Mouse (Mus musculus): ENCODE measurements around the gene Gmpr.
A peak's percentile ranks its signal among the peaks of the same experiment; 100 is the strongest.
"Not testable (repeated sequence)": the region's sequence is repeated elsewhere in the genome, so short reads cannot be mapped to it uniquely, and the experiment has no call there.

Gene Gmpr

DNA sequence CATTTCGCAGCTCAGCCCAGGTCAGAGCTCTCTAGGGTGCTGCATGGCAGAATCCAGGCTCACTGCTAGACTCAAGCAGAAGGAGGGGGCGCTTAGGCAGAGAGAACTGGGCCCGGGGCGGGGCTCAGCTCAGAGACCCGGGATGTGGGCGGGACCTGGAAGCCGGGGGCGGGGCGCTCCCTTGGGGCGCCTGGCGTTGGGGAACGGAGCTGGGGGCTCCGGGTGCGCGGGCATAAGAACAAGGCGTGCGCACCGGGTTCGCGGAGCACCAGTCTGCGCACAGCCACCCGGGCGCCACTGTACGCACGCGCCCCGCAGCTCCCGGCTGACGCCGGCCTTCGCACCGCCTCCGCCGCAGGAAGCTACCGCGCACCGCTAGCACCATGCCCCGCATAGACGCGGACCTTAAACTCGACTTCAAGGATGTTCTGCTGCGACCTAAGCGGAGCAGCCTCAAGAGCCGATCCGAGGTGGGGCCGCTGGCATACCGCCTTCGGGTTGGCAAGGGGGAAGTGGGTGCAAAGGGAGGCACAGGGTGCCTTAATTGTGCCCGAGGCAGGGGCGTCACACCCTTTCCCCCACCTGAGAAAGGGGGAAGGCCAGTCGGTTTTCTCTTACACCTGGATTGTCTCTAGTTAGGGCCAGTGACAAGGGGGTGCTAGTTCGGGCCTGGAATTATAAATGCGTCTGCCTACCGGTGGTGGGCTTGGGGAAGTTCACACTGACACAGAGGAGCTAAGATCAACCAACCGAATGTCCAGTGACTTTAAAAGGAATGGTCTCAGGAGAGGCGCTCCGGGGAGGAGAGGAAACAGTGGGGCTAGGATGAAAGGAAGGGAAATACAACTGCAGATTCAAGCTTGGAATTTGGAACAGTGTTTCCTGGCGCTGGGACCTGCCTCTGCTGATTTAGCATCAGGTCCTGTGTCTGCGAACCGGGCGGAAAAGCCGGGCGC lies at the start of gene Gmpr:
Gmpr (plus strand) TSS at position 171 of the 956 bp plus-strand sequence.
- peak; percentile 79 to 82 for DNase-seq (ENCODE audit: low spot score in 2 of 2)

DNA sequence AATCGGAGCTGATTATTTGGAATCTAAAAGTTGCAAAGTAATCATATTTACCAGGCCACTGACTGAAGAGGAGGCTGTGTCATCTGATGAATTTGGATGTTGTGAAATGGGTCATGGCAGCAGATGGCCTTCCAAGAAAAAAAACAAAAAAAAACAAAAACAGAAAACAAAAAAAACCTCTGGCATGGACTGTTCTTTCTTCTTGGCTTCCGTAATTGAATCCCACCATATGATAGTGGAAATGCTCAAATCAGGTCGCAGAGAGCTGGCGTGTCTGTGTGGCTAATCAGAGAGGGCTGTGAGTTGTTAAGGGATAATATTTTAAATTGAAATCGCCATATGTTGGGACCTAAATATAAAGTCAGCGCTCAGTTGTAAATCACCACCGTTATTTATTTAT lies 49.8 kb upstream of the Gmpr start:
- DNase-seq (ENCODE audit: low spot score in 2 of 2) = no peak

DNA sequence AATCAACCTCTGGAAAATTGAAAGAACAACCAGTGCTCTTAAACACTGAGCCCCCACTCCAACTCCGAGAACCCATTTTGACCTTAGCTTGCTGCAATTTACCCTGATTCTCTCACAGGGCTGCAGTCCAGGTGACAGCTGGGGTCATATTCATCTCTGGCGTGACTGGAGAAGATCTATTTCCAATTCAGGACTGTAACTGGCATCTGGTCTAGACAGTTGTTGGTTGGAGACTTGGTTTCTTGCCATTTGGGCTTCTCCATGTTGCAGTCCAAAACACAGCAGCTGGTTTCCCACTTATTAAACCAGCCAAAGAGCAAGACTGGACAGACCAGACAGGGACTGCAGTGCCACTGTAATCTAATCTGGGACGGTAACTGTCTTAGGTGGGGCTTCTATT lies 47.1 kb upstream of the Gmpr start:
- DNase-seq (ENCODE audit: low spot score in 2 of 2) = no peak

DNA sequence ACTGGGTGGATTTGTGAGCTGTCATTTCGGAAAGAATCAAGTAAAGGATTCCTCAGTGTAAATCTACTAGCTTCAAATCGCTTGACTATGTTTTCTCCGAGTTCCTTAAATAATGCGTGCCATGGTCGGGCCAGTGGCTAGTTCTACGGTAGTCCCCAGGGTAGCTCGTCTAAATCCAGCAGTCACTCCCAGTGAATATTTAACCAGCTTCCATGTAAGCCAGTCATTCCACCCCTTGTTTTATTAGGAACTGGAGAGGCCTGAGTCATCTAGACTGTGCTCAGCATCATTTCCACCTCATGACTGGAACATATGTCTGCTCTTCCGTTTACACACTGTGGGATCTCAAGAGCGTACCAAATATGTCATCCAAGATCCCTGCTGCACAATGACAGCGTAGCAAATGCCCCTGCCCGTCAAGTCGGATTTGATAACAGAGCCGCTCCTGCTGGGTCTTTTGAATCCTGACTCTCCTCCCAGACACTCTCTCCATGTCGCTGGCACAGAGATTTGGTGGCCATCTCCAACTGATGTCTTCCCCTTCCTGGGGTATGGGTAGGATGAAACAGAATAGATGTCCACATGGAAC lies 45.8 kb upstream of the Gmpr start:
- no peak for DNase-seq (ENCODE audit: low spot score in 2 of 2)

DNA sequence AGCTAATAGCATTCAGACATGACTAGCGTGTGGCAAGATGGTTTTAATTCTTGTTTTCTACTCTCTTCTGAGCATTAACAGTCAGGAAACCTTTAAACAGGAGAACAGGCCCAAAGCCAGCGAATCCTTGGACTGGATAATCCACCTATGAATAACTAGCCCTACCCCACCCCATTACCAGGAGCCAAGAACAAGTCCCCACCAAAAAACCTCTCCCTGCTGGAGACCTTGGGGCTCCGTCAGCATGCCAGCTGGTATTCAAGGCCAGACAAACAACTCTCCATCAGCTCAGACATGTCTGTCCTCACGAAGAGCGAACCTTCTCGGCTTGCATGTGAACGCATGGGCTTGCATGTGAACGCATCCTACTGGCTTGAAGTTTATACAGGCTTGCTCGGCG lies 41.6 kb upstream of the Gmpr start:
- DNase-seq (ENCODE audit: low spot score in 2 of 2) = no peak

DNA sequence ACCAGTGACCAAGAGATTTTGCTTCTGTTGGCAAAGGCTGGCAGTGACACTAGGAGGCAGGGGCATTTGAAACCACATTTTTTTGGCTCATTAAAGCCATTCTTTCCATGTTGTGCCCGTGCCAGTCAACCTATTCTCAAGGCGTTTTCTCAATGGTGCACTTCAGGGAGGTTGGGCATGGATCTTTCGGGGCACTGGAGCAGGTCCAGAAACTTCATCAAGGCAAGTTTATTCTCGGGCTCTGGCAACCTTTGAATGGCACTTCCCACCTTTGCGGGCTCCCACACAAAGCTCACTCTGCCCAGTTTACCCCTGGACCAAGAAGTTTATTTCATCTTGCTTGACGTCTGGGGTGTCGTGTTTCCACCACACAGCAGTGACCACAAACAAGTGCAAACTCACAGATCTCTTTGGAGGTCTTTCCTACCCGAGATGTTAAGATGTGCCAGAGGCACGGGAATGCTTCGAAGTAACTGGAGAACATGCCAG lies 41.2 kb upstream of the Gmpr start:
- DNase-seq (ENCODE audit: low spot score in 2 of 2) = no peak

DNA sequence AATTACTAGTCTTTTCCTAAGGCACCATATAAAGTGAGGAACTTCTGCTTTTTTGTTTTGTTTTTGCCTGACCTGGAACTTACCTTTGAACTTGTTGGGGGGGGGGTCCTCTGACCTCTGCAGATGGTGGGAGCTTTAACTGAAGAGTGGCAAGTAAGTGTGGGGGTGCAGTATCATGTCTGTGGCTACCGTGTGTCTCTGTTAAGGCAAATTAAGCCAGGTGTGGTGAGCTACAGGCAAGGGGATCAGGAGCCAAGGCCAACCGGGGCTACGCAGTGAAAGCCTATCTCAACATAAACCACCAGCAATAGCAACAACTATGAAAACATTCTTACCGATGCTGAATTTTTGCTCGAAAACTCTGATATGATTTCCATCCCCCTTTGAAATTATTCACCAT lies 38.5 kb upstream of the Gmpr start:
- DNase-seq (ENCODE audit: low spot score in 2 of 2) = no peak

- DNase-seq (ENCODE audit: low spot score in 2 of 2) = no peak
These were observed 37.6 kb upstream of the Gmpr start for GRCm38 (mm10) chr13:45469481-45470301.

- DNase-seq (ENCODE audit: low spot score in 2 of 2) = no peak
These were observed 33.9 kb upstream of the Gmpr start for GRCm38 (mm10) chr13:45473311-45473710.

- no peak for DNase-seq (ENCODE audit: low spot score in 2 of 2)
These were observed 31.9 kb upstream of the Gmpr start for GRCm38 (mm10) chr13:45475297-45475696.

- peak in 1 of 2 experiments; percentile 74 for DNase-seq (ENCODE audit: low spot score in 2 of 2)
These were observed 30.1 kb upstream of the Gmpr start for GRCm38 (mm10) chr13:45477183-45477582.

- DNase-seq (ENCODE audit: low spot score in 2 of 2) = no peak
These were observed 27.3 kb upstream of the Gmpr start for GRCm38 (mm10) chr13:45479951-45480350.

- DNase-seq (ENCODE audit: low spot score in 2 of 2) = no peak
These were observed 24.0 kb upstream of the Gmpr start for GRCm38 (mm10) chr13:45483215-45483614.

GRCm38 (mm10) chr13:45483949-45484348 lies 23.3 kb upstream of the Gmpr start:
- not testable (repeated sequence) for DNase-seq (ENCODE audit: low spot score in 2 of 2)

DNA sequence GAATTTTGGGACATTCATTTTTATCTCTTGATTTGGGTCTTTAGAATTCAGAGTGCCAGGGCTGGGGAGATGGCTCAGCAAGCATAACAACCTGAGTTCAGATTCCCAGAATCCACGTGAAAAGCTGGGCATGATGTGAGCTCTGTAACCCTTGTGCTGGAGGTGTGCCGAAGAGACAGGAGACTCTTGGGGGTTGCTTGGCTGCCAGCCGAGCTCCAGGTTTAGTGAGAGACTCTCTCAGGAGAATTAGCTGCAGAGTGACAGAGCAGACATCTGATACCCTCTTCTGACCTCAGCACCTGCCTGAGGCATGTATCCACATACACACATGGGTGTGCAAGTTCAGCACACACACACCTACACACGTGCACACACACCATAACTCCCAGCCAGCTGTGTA lies 21.6 kb upstream of the Gmpr start:
- DNase-seq (ENCODE audit: low spot score in 2 of 2) = no peak

GRCm38 (mm10) chr13:45486598-45486997 lies 20.6 kb upstream of the Gmpr start:
- no peak for DNase-seq (ENCODE audit: low spot score in 2 of 2)

DNA sequence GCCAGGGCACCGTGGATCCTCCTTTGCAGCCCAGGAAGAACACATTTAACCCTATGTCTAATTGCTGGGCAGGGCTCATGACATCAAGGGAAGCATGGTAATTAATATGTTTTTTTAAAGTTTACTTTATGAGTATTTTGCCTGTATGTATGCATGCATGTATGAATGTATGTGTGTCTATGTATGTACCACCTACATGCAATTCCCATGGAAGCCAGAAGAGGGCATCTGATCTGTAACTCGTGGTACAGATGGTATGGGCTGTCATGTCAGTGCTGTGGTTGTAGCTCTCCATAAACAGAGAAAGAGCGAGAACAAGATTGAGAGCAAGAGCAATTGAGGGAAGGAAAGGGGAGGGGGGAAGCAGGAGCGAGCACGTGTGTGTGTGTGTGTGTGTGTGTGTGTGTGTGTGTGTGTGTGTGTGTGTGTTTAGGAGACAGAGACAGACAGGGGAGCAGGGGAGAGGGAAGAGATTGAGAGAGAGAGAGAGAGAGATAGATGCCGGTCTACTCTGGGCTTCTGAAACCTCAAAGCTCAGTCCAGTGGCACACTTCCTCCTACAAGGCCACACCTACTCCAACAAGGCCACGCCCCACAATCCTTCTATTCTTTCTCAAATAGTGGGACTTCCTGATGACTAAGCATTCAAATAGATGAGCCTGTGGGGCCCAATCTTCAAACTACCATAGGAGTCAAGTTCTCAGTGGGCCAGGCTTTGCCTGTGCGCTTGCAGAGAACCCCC lies 15.1 kb upstream of the Gmpr start:
- DNase-seq (ENCODE audit: low spot score in 2 of 2) = no peak

DNA sequence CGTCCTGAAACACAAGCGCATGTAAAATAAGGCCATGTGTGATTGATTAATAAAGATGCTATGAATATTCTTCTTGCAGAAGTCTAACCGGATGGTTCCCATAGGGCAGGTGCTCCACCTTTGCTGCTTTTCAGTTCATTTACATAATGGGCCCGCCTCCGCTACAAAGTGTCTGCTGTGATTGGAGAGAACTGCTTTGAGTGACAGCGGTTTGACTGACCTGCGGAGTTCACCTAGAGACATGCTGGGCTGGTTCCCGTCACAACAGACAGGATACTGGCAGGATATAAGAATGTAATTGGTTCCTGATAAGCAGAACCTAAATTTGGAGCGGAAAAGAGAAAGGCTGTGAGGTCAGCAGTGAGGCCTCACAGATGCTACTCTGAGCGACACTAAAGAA lies 13.4 kb upstream of the Gmpr start:
- no peak for DNase-seq (ENCODE audit: low spot score in 2 of 2)

GRCm38 (mm10) chr13:45498623-45499022 lies 8.6 kb upstream of the Gmpr start:
- DNase-seq (ENCODE audit: low spot score in 2 of 2) = no peak

DNA sequence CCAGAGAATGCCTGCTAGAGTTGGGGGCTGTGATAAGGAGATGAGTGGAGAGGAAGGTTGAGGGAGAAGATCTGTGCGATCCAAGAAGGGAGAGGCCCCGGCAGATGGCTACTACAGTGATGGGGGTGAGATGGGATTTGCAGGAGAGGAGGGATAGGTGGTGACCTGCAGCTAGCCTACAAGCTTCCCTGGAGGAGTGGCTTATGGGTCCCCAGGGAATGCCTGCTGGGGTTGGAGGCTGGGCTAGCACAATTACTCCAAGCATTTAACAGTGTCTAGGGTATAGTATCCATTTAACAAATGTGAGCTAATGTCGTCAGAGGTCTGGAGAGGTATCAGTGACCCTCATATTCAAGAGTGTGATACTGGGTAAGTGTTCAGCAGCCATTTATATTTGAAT lies 7.9 kb upstream of the Gmpr start:
- DNase-seq (ENCODE audit: low spot score in 2 of 2) = no peak

DNA sequence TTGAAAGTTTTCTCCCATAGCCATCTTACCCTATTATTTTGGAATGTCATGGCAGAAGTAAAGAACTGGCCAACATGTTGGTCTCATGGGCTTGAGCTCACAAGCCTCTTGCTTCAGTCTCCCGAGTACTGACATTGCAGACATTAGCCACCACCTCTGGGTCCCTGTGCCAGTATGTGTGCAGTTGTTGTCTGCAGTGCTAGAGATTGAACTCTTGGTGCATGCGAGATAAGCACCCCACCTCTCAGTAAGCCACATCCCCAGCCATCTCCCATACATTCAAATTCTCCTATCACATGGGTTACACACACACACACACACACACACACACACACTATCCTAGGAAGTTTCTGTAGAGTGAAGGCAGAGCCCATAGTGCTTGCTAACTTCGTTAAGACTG lies 7.3 kb upstream of the Gmpr start:
- DNase-seq (ENCODE audit: low spot score in 2 of 2) = no peak
